9 mouse cellular contexts compared by ENCODE assay signal in the genomic region with DNA sequence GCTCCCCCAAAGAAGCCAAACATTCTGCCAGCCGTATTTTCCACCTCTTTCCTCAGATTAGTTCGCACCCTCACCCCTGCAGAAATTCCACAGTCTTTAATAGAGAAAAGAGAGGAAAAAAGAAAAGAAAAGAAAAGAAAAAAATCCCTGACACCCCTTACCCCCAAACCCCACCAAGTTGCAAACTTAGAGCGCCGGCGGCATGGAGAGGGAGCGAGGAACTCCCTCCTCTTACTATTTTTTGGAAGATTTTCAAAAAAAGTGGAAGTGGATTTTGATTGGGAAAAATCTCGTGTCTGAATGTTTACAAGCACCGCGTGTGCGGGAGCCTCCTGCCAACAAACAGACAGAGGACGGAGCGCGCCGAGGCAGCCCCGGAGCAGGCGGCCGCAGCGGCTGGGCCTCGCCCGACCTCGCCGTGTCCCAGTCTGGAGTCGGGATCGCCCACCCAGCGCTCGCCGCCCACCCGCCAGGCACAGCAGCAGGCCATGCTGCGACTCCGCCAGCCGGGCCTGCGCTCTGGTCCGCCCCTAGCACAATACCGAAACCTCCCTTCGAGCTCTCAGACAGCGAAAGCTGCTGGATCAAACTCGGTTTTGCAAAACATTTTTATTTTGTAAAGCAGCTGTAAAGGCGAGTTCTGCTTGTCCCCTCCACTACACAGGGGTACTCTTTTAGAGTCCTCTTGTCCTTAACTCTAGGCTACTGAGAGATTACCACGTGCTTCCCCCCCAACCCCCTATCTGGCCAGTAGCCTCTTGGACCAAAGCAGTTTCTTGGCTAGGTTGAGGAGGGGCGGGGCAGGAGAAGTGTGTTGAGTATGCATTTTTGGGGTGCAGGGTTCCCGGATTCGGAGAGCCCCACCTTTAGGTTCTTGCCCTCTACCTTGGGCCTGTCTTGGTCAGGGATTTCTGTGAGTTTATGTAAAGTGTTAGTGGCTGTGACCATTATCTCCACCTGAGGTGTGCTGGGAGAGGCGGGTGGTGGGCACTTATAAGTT. TPM values are rescaled to one million over a fixed set of nuclear protein-coding genes. Genes with fewer than 3 reads are reported as not detected.
DNase-seq lines count a peak whose midpoint lies in the region; ATAC-seq lines count a peak whose summit lies in the region.
"Had no signal": no experiment of that assay in that cellular context is flagged by ENCODE, and none has a peak within 500 bp of the region (broad histone marks: within the 10 kb centered on the region; RNA-seq: fewer than 3 reads in every experiment).

No protein-coding gene starts in this region.

- ATAC-seq in megakaryocyte, adult 5-6 weeks (ENCODE audit: poor library complexity, severe bottlenecking) = no peak
- ATAC-seq in heart, embryonic 13.5 days (ENCODE audit: extremely low read depth, insufficient number of reproducible peaks, low FRiP score, low TSS enrichment) = no peak

- no peaks in the 10 kb centered on the region for H3K36me3 ChIP-seq in megakaryocyte, embryonic 14.5 days (replicated peaks; ENCODE audit: low read length)
- H3K36me3 ChIP-seq in heart, embryonic 13.5 days = no peaks in the 10 kb centered on the region

- H3K4me1 ChIP-seq in megakaryocyte, embryonic 14.5 days = peaks cover 75% of the 10 kb centered on the region
- H3K4me1 ChIP-seq in heart, embryonic 13.5 days = peaks cover 37% of the 10 kb centered on the region

- peak overlapping the region; percentile 94 for H3K27ac ChIP-seq in heart, embryonic 13.5 days (replicated peaks)

- H3K4me3 ChIP-seq in megakaryocyte, embryonic 14.5 days (replicated peaks) = peak overlapping the region; percentile 95
- peak overlapping the region; percentile 68 for H3K4me3 ChIP-seq in heart, embryonic 13.5 days

- under 1% methylated on average over 42 of the region's 43 CpGs for WGBS in heart, embryonic 13.5 days

- peaks cover 10% of the 10 kb centered on the region for H3K27me3 ChIP-seq in megakaryocyte, embryonic 14.5 days (replicated peaks)
- peaks cover 8% of the 10 kb centered on the region for H3K27me3 ChIP-seq in heart, embryonic 13.5 days (replicated peaks)

- H3K9ac ChIP-seq in heart, embryonic 13.5 days = peak overlapping the region; percentile 92

- peak overlapping the region; percentile 92 for H3K4me2 ChIP-seq in heart, embryonic 13.5 days

- peak; percentile 74 for DNase-seq in embryo, embryonic 11 days
- DNase-seq in kidney, postnatal 14 days = peak; percentile 26
- peak; percentile 28 for DNase-seq in lung, postnatal 36 days
- DNase-seq in spleen, adult 12 weeks (ENCODE audit: low spot score) = peak; percentile 35
- DNase-seq in T-cell, adult 2 months (ENCODE audit: low spot score) = no peak

- H3K9me3 ChIP-seq in megakaryocyte, embryonic 14.5 days = no peaks in the 10 kb centered on the region
- H3K9me3 ChIP-seq in heart, embryonic 13.5 days = no peaks in the 10 kb centered on the region

RNA-seq across cellular contexts. Expression of a gene that starts 1.8 kb away (rescaled TPM):
- 1.1 and 6.5 TPM in 2 replicates for polyA plus RNA-seq in megakaryocyte, embryonic 14.5 days (2012; ENCODE audit: insufficient read depth, low replicate concordance)
- 31.4 and 33.7 TPM in 2 replicates for total RNA-seq in megakaryocyte, adult 5-6 weeks (2015)
- total RNA-seq in megakaryocyte, adult 5-6 weeks (2017) = 16.2 and 34.6 TPM in 2 replicates
- 15.3 and 15.9 TPM in 2 replicates for polyA plus RNA-seq in heart, embryonic 13.5 days (2015; fragmentation: Nextera tagmentation; extraction: Ambion mirVana)

RNA-seq across cellular contexts. Expression of a gene that starts 4.8 kb away (rescaled TPM):
- polyA plus RNA-seq in megakaryocyte, embryonic 14.5 days (2012; ENCODE audit: insufficient read depth, low replicate concordance) = not detected in 2 replicates
- not detected in 2 replicates for total RNA-seq in megakaryocyte, adult 5-6 weeks (2015)
- total RNA-seq in megakaryocyte, adult 5-6 weeks (2017) = not detected in 2 replicates
- not detected in 2 replicates for polyA plus RNA-seq in heart, embryonic 13.5 days (2015; fragmentation: Nextera tagmentation; extraction: Ambion mirVana)
- total RNA-seq: neutrophil, adult 5-6 weeks had no signal
